Mouse (Mus musculus): ENCODE results near the gene Lmntd2.

DNA sequence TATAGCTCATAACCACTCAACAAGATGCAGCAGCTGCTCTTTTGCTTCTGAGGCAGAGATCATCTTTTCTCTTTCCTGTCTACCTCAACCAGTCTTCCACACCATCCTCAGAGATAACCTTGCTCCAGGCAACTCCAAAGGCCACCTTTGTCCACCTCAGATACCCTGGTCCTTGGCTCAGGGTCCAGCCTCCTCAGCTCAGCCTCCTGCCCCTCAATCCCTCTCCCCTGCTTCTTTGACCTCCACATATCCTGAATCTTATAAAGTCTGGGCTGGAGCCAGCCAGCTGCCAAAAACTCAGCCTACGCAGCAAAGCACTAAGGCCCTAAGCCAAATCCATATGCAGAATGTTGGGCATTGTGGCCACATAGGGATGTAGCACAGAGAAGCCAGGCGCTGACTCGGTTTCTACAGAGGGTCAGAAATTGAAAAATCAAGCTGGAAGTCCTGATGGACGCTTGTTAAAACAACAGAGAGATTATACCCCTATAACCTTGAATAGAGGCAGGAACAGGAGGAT, 8.9 kb upstream of the Lmntd2 start:
- TF ChIP-seq CTCF (IDR thresholded peaks at IDR 0.05; ENCODE audit: borderline replicate concordance, insufficient read depth, low read depth, low read length), result no peak
- TF ChIP-seq POLR2A (IDR thresholded peaks at IDR 0.05; ENCODE audit: borderline replicate concordance, insufficient read depth, low read length), result no peak

All from cerebellum, adult 2 months (tissue).